Mouse (Mus musculus) naive thymus-derived CD4-positive, alpha-beta T cell, adult 2 months (primary cell): ENCODE measurements around the gene Prom2.

Experiments used
- DNase-seq: peaks from one replicate; pipeline ENCODE4 v3.0.0-alpha.2; 2011; ENCODE audit warnings: low read depth

The Prom2 gene

GRCm38 (mm10) chr2:127484476-127485170 lies 56.6 kb downstream of the Prom2 start:
- no peak for DNase-seq

- no peak for DNase-seq
Measured at GRCm38 (mm10) chr2:127483001-127483400, 58.3 kb downstream of the Prom2 start.

DNA sequence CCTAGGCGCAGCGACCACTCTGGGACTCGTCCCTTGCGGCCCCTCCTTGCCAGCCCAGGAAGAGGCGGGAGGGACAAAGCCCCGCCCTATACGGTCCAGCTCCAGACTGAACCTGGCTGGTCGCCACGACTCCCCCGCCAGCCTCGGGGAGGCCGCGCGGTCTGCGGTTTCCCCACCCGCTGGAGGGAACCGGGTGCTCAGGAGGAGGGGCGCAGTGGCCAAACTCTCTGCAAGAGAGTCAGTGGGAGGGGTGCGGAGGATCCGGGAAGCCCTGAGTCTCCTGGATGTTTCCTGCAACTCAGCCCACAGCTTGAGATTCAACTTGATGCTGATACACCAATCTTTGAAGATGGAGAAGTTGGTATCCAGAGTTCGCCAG lies 58.7 kb downstream of the Prom2 start:
- DNase-seq: no peak

DNA sequence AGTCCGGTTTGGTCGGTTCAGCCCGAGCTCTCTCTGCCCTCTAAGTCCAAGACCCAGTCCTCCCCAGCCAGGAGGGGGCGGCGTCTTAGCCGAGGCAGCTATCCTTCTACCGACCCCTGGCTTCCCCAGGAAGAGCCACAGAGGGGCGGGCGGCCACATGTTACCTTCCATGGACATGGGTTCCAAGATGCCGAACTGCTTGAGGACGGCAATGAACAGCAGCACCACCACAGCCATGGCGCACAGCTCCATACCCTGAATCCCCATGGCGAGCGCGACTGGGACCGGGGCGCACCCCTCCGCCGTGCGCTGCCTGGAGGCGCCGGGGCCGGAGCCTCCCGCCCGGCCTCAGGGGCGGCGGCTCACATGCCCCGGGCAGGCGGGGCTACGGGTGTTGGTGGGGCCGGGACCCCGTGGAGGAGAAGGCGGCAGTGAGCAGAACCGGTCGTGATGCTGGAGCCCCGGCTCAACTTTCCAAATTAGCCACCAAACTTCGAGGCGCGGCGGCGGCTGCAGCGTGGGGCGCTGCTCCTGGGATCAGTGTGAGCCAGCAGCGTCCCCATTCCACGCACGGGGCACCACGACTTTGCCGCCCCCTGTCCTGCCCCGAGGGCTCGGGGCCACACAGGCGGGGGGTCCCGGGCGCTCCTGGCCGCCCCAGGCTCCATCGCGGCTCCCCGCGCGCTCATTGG lies 59.3 kb downstream of the Prom2 start:
- no peak for DNase-seq

DNA sequence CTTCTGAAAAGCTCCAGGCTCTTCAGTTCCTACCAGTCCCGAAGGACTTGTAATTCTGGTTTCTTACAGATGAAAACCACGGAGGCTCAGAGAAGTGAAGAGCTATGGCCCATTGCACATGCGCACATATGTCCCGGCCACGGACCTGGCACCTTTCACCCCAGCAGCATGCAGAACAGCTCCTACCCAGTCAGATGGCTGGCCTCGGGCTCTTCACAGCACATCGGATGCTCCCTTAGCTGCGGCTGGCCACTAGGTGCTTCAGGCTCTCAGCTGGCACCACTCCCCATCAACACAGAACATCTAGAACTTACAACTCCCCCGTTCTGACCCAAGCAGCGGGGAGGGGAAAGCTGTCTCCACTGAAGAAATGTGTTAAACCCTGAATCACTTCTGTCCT lies 61.5 kb downstream of the Prom2 start:
- no peak for DNase-seq

DNA sequence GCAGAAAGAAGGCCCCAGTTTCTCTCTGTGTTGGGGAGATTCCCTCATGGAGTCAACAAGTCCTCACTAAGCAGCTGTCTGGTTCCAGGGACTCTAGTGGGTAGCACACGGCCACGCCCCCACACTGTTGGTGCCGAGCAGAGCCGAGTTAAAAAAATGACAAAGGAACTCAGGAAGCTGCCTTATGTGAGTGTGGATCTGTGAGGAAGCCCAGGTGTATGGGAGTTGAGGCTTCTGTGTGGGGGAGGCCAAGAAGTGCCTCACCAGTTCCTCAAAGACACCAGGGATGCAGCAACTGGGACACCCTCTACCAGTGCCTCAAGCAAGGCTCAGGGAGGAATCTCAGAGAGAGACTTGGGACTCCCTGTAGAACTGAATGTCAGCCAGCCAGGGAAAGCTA lies 62.1 kb downstream of the Prom2 start:
- no peak for DNase-seq
